ENCODE assay signal across 27 mouse cellular contexts in the genomic region with DNA sequence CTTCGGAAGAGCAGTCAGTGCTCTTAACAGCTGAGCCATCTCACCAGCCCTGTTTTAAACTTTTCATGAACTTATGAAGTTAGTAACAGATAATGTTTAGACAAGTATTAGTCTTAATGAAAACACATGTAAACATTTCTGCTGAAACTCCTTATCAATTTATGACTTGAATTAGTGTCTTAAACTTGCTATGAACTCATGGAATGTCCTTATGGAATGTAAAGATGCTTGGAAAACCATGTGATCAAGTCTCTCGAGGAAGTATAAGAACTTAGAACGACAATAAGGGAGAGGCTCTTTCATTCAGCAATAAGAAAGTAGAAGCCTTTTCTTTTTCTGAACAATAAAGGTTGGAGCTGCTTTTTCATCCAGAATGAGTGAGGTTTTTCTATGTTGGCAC. TPM values are rescaled to one million over a fixed set of nuclear protein-coding genes. Genes with fewer than 3 reads are reported as not detected.
DNase-seq lines count a peak whose midpoint lies in the region; ATAC-seq and TF ChIP-seq lines count a peak whose summit lies in the region.
"Had no signal": no experiment of that assay in that cellular context is flagged by ENCODE, and none has a peak within 500 bp of the region (broad histone marks: within the 10 kb centered on the region; RNA-seq: fewer than 3 reads in every experiment).

No protein-coding gene starts in this region.

- intact Hi-C loops in left cerebral cortex, postnatal 25 days (cut with DNase I) = no loop called here

- H3K4me1 ChIP-seq in intestine, embryonic 14.5 days (replicated peaks; ENCODE audit: control insufficient read depth, insufficient read depth, low read length) = peaks cover 17% of the 10 kb centered on the region; the same call in 1 of the 2 replicates
- H3K4me1 ChIP-seq in intestine, postnatal 0 days (replicated peaks; ENCODE audit: control insufficient read depth, insufficient read depth, low read length) = no peaks in the 10 kb centered on the region
- H3K4me1 ChIP-seq in lung, embryonic 14.5 days (ENCODE audit: insufficient read depth) = no peaks in the 10 kb centered on the region
- H3K4me1 ChIP-seq: embryonic facial prominence, embryonic 10.5 days; embryonic facial prominence, embryonic 12.5 days; forebrain, embryonic 15.5 days had no signal

- no peak overlapping the region for H3K4me3 ChIP-seq in intestine, embryonic 14.5 days (ENCODE audit: low read depth, low read length)
- H3K4me3 ChIP-seq in intestine, postnatal 0 days (ENCODE audit: low read depth, low read length) = no peak overlapping the region
- H3K4me3 ChIP-seq in lung, embryonic 14.5 days (ENCODE audit: low read depth, low read length) = no peak overlapping the region
- H3K4me3 ChIP-seq: embryonic facial prominence, embryonic 10.5 days; embryonic facial prominence, embryonic 12.5 days; forebrain, embryonic 13.5 days; forebrain, embryonic 15.5 days had no signal

- no peak overlapping the region for H3K9ac ChIP-seq in intestine, embryonic 14.5 days (ENCODE audit: low read length)
- H3K9ac ChIP-seq in intestine, postnatal 0 days (ENCODE audit: low read depth, low read length) = no peak overlapping the region
- H3K9ac ChIP-seq in lung, embryonic 14.5 days = no peak overlapping the region
- H3K9ac ChIP-seq: embryonic facial prominence, embryonic 12.5 days; forebrain, embryonic 13.5 days; forebrain, embryonic 15.5 days had no signal

- no peak for TF ChIP-seq CTCF in intestine, postnatal 0 days (IDR thresholded peaks at IDR 0.05; ENCODE audit: low read depth)
- no peak for TF ChIP-seq CTCF in lung, embryonic 14.5 days (IDR thresholded peaks at IDR 0.05; ENCODE audit: low read depth)

- H3K27me3 ChIP-seq in intestine, embryonic 14.5 days (replicated peaks; ENCODE audit: control insufficient read depth, insufficient read depth, low read length) = no peaks in the 10 kb centered on the region
- H3K27me3 ChIP-seq in intestine, postnatal 0 days (replicated peaks; ENCODE audit: control insufficient read depth, insufficient read depth, low read length) = no peaks in the 10 kb centered on the region
- H3K27me3 ChIP-seq in lung, embryonic 14.5 days (ENCODE audit: insufficient read depth, low read length) = no peaks in the 10 kb centered on the region
- H3K27me3 ChIP-seq: CH12.LX; embryonic facial prominence, embryonic 12.5 days; forebrain, embryonic 13.5 days; forebrain, embryonic 15.5 days; Patski had no signal

- peak overlapping the region; percentile 6; the same call in 1 of the 2 replicates for H3K27ac ChIP-seq in intestine, embryonic 14.5 days (ENCODE audit: low read depth)
- H3K27ac ChIP-seq in intestine, postnatal 0 days (ENCODE audit: low read depth, low read length) = no peak overlapping the region
- H3K27ac ChIP-seq in lung, embryonic 14.5 days (ENCODE audit: low read depth) = no peak overlapping the region
- H3K27ac ChIP-seq: embryonic facial prominence, embryonic 10.5 days; embryonic facial prominence, embryonic 12.5 days; forebrain, embryonic 13.5 days; forebrain, embryonic 15.5 days had no signal

- no peak for DNase-seq in intestine, embryonic 14.5 days (ENCODE audit: low spot score)
- DNase-seq in lung, embryonic 14.5 days = no peak
- no peak for DNase-seq in lung, postnatal 14 days
- DNase-seq in left cerebral cortex, postnatal 25 days (ENCODE audit: low spot score in 2 of 2) = no peak
- DNase-seq: adrenal gland, adult 8-10 months; adrenal gland, postnatal 14 days; adrenal gland, postnatal 36 days; B cell, adult 2 months; cerebellum, adult 11-12 months; cerebellum, adult 2 months; cerebellum, adult 9-10 months; cerebellum, postnatal 10 days; cerebellum, postnatal 25 days had no signal

- H3K4me2 ChIP-seq in intestine, embryonic 14.5 days (ENCODE audit: low read length) = 0 out of 2 replicates have a peak overlapping the region, but pooled peaks have one; percentile 5
- no peak overlapping the region for H3K4me2 ChIP-seq in intestine, postnatal 0 days (replicated peaks; ENCODE audit: low read depth)
- no peak overlapping the region for H3K4me2 ChIP-seq in lung, embryonic 14.5 days
- H3K4me2 ChIP-seq: embryonic facial prominence, embryonic 12.5 days; forebrain, embryonic 13.5 days; forebrain, embryonic 15.5 days had no signal

- no peaks in the 10 kb centered on the region for H3K36me3 ChIP-seq in intestine, embryonic 14.5 days (ENCODE audit: control insufficient read depth, insufficient read depth, low read length)
- no peaks in the 10 kb centered on the region for H3K36me3 ChIP-seq in intestine, postnatal 0 days (ENCODE audit: control insufficient read depth, insufficient read depth)
- no peaks in the 10 kb centered on the region; the same call in 1 of the 2 replicates for H3K36me3 ChIP-seq in lung, embryonic 14.5 days (ENCODE audit: insufficient read depth)
- H3K36me3 ChIP-seq: G1E had no signal

- WGBS in intestine, embryonic 14.5 days = 44% methylated on average over 3 of the region's 3 CpGs
- 41% methylated on average over 3 of the region's 3 CpGs for WGBS in intestine, postnatal 0 days
- WGBS in lung, embryonic 14.5 days = 51% methylated on average over 3 of the region's 3 CpGs

- no peaks in the 10 kb centered on the region for H3K9me3 ChIP-seq in intestine, embryonic 14.5 days (ENCODE audit: control insufficient read depth, low read length)
- no peaks in the 10 kb centered on the region for H3K9me3 ChIP-seq in intestine, postnatal 0 days (ENCODE audit: control insufficient read depth)
- no peaks in the 10 kb centered on the region for H3K9me3 ChIP-seq in lung, embryonic 14.5 days (ENCODE audit: low read depth, low read length)
- H3K9me3 ChIP-seq: embryonic facial prominence, embryonic 10.5 days; embryonic facial prominence, embryonic 12.5 days; forebrain, embryonic 13.5 days; forebrain, embryonic 15.5 days; G1E had no signal

- no peak for ATAC-seq in intestine, embryonic 14.5 days (replicated peaks; ENCODE audit: low FRiP score, low TSS enrichment, low read depth)
- no peak for ATAC-seq in intestine, postnatal 0 days
- ATAC-seq in lung, embryonic 14.5 days (ENCODE audit: insufficient read depth) = peak; percentile 38; the same call in 1 of the 2 replicates
- ATAC-seq: activated CD4-positive, CD25-positive, alpha-beta regulatory T cell, adult 4 months; CD4-positive, CD25-positive, alpha-beta regulatory T cell, adult 4 months; forebrain, embryonic 13.5 days; forebrain, embryonic 15.5 days; Patski had no signal

RNA-seq across cellular contexts. Expression of a gene that starts 7.6 kb away (rescaled TPM):
- 52.6 and 55.7 TPM in 2 replicates for polyA plus RNA-seq in intestine, embryonic 14.5 days (2014; fragmentation: Nextera tagmentation; extraction: Ambion mirVana)
- 16.0 and 17.2 TPM in 2 replicates for polyA plus RNA-seq in intestine, postnatal 0 days (2015; fragmentation: Nextera tagmentation; extraction: Ambion mirVana)
- polyA plus RNA-seq in lung, embryonic 14.5 days (2014; fragmentation: Nextera tagmentation; extraction: Ambion mirVana) = 36.5 and 39.8 TPM in 2 replicates
- total RNA-seq in left cerebral cortex, postnatal 25 days (2021) = 10 to 100 TPM; 40.0 to 42.2 TPM

RNA-seq across cellular contexts. Expression of a gene that starts 11.8 kb away (rescaled TPM):
- 0.15 and 0.20 TPM in 2 replicates for polyA plus RNA-seq in intestine, embryonic 14.5 days (2014; fragmentation: Nextera tagmentation; extraction: Ambion mirVana)
- not detected in 2 replicates for polyA plus RNA-seq in intestine, postnatal 0 days (2015; fragmentation: Nextera tagmentation; extraction: Ambion mirVana)
- not detected in 2 replicates for polyA plus RNA-seq in lung, embryonic 14.5 days (2014; fragmentation: Nextera tagmentation; extraction: Ambion mirVana)
- total RNA-seq in left cerebral cortex, postnatal 25 days (2021) = not detected
- total RNA-seq: adrenal gland, adult 18-20 months; adrenal gland, adult 8-10 months; adrenal gland, postnatal 14 days; adrenal gland, postnatal 36 days; CH12.LX; G1E had no signal
- polyA plus RNA-seq: activated CD4-positive, CD25-positive, alpha-beta regulatory T cell, adult 4 months; CD4-positive, CD25-positive, alpha-beta regulatory T cell, adult 4 months; cortical plate, adult 2 months; embryonic facial prominence, embryonic 14.5 days; forebrain, embryonic 11.5 days; forebrain, embryonic 13.5 days; G1E had no signal

RNA-seq across cellular contexts. Expression of a gene that starts 38.3 kb away (rescaled TPM):
- 17.8 and 19.5 TPM in 2 replicates for polyA plus RNA-seq in intestine, embryonic 14.5 days (2014; fragmentation: Nextera tagmentation; extraction: Ambion mirVana)
- polyA plus RNA-seq in intestine, postnatal 0 days (2015; fragmentation: Nextera tagmentation; extraction: Ambion mirVana) = 62.4 and 70.0 TPM in 2 replicates
- polyA plus RNA-seq in lung, embryonic 14.5 days (2014; fragmentation: Nextera tagmentation; extraction: Ambion mirVana) = 7.6 and 8.1 TPM in 2 replicates
- total RNA-seq in left cerebral cortex, postnatal 25 days (2021) = 1 to 10 TPM; 1.4 to 1.7 TPM
- polyA plus RNA-seq: activated CD4-positive, CD25-positive, alpha-beta regulatory T cell, adult 4 months; CD4-positive, CD25-positive, alpha-beta regulatory T cell, adult 4 months had no signal
